Mouse (Mus musculus): ENCODE measurements around the gene Wdr31. TPM values are rescaled to one million over a fixed set of nuclear protein-coding genes. Genes with fewer than 3 reads are reported as not detected.
"Not testable (repeated sequence)": the region's sequence is repeated elsewhere in the genome, so short reads cannot be mapped to it uniquely, and the experiment has no call there.

The Wdr31 gene
- polyA plus RNA-seq, 1 experiment = 1.0 TPM

GRCm38 (mm10) chr4:62479937-62480708 is 9.4 kb upstream of the Wdr31 start, which contains the start of gene Bspry:
Gene Bspry (plus strand): TSS chr4:62480053.
- peaks cover 1% of the 10 kb centered on the region; the same call in 1 of the 2 replicates for H3K4me1 ChIP-seq (ENCODE audit: control insufficient read depth, insufficient read depth, low read length)
- H3K4me3 ChIP-seq (replicated peaks; ENCODE audit: control insufficient read depth, low read depth, low read length) = peak within 1 kb of the TSS; percentile 21
- TF ChIP-seq POLR2A (IDR thresholded peaks at IDR 0.05; ENCODE audit: borderline replicate concordance, control insufficient read depth, low read depth, low read length) (no peak), CTCF (IDR thresholded peaks at IDR 0.05; ENCODE audit: control insufficient read depth, insufficient read depth, low read length) (no peak)
- H3K27ac ChIP-seq (ENCODE audit: control insufficient read depth, insufficient read depth, low read depth, low read length, poor library complexity) = peak within 1 kb of the TSS; percentile 36; the same call in 1 of the 2 replicates
- 1% methylated on average over 71 of the region's 71 CpGs for WGBS

DNA sequence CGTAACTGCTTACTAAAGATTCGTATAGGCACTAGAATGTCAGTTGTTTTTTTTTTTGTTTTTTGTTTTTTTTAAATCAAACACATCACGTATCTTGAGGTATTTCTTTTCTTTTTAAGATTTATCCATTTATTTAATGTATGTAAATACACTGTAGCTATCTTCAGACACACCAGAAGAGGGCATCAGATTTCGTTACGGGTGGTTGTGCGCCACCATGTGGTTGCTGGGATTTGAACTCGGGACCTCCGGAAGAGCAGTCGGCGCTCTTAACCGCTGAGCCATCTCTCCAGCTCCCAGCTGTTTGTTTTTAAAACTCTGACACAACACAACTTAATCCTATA is 8.9 kb upstream of the Wdr31 start:
- H3K4me3 ChIP-seq (replicated peaks; ENCODE audit: control insufficient read depth, low read depth, low read length) = peak overlapping the region; percentile 21
- not testable (repeated sequence) for H3K4me1 ChIP-seq (ENCODE audit: control insufficient read depth, insufficient read depth, low read length); H3K27ac ChIP-seq (ENCODE audit: control insufficient read depth, insufficient read depth, low read depth, low read length, poor library complexity)
- TF ChIP-seq CTCF (IDR thresholded peaks at IDR 0.05; ENCODE audit: control insufficient read depth, insufficient read depth, low read length) = 0 out of 2 replicates have a peak, but pooled peaks have one; percentile 6
- WGBS = 10% methylated on average over 11 of the region's 11 CpGs

DNA sequence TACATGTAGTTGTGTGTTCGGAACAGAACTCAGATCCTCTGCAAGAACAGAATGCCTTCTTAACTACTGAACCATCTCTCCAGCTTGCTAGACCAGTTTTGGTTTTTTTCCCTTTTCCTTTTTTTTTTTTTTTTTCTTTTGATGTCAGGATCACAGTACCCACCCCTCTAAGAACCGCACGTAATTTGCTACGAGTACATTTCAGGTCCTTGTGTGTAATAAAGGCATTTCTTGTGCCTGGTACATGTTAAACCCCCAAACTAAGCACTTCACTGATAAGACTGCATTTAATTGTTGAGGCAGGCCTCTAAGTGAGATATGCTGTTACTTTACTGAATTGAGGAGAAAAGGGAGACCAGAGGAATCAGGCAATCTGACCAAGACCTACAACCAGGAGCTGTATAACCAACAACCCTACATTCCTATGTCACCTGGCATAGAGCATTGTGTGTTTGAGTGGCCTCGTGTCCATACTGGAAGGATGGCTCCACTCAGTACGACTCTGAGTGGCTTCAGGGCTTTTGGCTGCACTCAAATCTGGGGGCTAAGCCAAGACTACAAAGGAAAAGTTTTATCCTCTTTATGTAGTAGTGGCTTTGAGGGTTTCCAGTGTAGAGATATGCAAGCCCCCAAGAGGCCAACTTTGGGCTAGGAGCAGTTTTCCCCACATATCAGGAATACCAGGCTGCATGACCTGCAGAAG is 7.0 kb upstream of the Wdr31 start:
- H3K27ac ChIP-seq (ENCODE audit: control insufficient read depth, insufficient read depth, low read depth, low read length, poor library complexity) = no peak overlapping the region
- H3K4me3 ChIP-seq (replicated peaks; ENCODE audit: control insufficient read depth, low read depth, low read length) = no peak overlapping the region
- no peak for TF ChIP-seq POLR2A (IDR thresholded peaks at IDR 0.05; ENCODE audit: borderline replicate concordance, control insufficient read depth, low read depth, low read length)
- TF ChIP-seq CTCF (IDR thresholded peaks at IDR 0.05; ENCODE audit: control insufficient read depth, insufficient read depth, low read length) = no peak
- no peaks in the 10 kb centered on the region; the same call in 1 of the 2 replicates for H3K4me1 ChIP-seq (ENCODE audit: control insufficient read depth, insufficient read depth, low read length)
- WGBS = 84% methylated on average over 6 of the region's 6 CpGs

- no peak for TF ChIP-seq CTCF (IDR thresholded peaks at IDR 0.05; ENCODE audit: control insufficient read depth, insufficient read depth, low read length)
- no peak for TF ChIP-seq POLR2A (IDR thresholded peaks at IDR 0.05; ENCODE audit: borderline replicate concordance, control insufficient read depth, low read depth, low read length)
- H3K27ac ChIP-seq (ENCODE audit: control insufficient read depth, insufficient read depth, low read depth, low read length, poor library complexity) = no peak overlapping the region
- no peaks in the 10 kb centered on the region; the same call in 1 of the 2 replicates for H3K4me1 ChIP-seq (ENCODE audit: control insufficient read depth, insufficient read depth, low read length)
- no peak overlapping the region for H3K4me3 ChIP-seq (replicated peaks; ENCODE audit: control insufficient read depth, low read depth, low read length)
- 60% methylated on average over 6 of the region's 6 CpGs for WGBS
Measured at GRCm38 (mm10) chr4:62475793-62476192, 5.1 kb upstream of the Wdr31 start.

DNA sequence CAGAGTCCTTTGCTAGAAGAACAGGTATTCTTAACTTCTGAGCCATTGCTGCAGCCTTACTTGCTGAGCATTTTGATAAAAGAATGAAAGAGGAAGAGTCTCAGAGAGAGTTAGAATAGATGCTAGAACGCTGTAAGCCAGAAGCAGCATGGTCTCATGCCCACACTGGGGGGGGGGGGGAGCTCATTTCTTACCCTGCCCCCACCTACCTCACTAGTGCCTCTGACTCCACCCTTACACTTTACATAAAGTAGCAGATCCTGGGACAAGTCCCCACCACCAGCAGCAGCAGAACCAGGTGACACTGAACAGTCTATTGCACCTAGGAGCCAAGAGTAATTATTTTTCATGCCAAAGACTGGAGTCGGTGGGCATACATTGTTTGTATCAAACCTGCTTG is 4.4 kb upstream of the Wdr31 start:
- H3K4me1 ChIP-seq (ENCODE audit: control insufficient read depth, insufficient read depth, low read length) = peaks cover 1% of the 10 kb centered on the region; the same call in 1 of the 2 replicates
- H3K4me3 ChIP-seq (replicated peaks; ENCODE audit: control insufficient read depth, low read depth, low read length) = no peak overlapping the region
- H3K27ac ChIP-seq (ENCODE audit: control insufficient read depth, insufficient read depth, low read depth, low read length, poor library complexity) = no peak overlapping the region
- TF ChIP-seq CTCF (IDR thresholded peaks at IDR 0.05; ENCODE audit: control insufficient read depth, insufficient read depth, low read length) (no peak), POLR2A (IDR thresholded peaks at IDR 0.05; ENCODE audit: borderline replicate concordance, control insufficient read depth, low read depth, low read length) (no peak)
- WGBS = 73% methylated on average over 2 of the region's 2 CpGs

GRCm38 (mm10) chr4:62472071-62472470 is 1.4 kb upstream of the Wdr31 start:
- H3K4me3 ChIP-seq (replicated peaks; ENCODE audit: control insufficient read depth, low read depth, low read length) = no peak overlapping the region
- H3K27ac ChIP-seq (ENCODE audit: control insufficient read depth, insufficient read depth, low read depth, low read length, poor library complexity) = no peak overlapping the region
- 87% methylated on average over 2 of the region's 2 CpGs for WGBS
- TF ChIP-seq CTCF (IDR thresholded peaks at IDR 0.05; ENCODE audit: control insufficient read depth, insufficient read depth, low read length) = no peak
- no peak for TF ChIP-seq POLR2A (IDR thresholded peaks at IDR 0.05; ENCODE audit: borderline replicate concordance, control insufficient read depth, low read depth, low read length)
- peaks cover 1% of the 10 kb centered on the region; the same call in 1 of the 2 replicates for H3K4me1 ChIP-seq (ENCODE audit: control insufficient read depth, insufficient read depth, low read length)

DNA sequence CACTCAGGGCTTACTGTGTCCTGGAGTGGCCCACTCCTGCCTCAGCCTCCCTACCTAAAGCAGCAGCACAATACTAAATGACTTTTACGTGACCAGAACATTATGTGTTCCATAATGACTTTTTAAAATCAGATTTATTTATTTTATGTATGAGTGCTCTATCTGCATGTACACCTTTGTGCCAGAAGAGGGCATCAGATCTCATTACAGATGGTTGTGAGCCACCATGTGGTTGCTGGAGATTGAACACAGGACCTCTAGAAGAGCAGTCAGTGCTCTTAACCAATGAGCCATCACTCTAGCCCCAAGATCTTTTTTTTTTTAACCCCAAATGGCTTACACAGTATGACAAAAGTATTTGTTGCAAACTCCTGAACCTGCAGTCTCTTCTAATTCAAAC is 2.5 kb downstream of the Wdr31 start:
- 73% methylated on average over 1 of the region's 1 CpGs for WGBS
- no peak overlapping the region for H3K4me3 ChIP-seq (replicated peaks; ENCODE audit: control insufficient read depth, low read depth, low read length)

GRCm38 (mm10) chr4:62463124-62463523 is 7.6 kb downstream of the Wdr31 start:
- WGBS = 88% methylated on average over 2 of the region's 2 CpGs
- Histone ChIP-seq H3K4me1 (ENCODE audit: control insufficient read depth, insufficient read depth, low read length) (no peaks in the 10 kb centered on the region), H3K4me3 (replicated peaks; ENCODE audit: control insufficient read depth, low read depth, low read length) (no peak overlapping the region), H3K27ac (ENCODE audit: control insufficient read depth, insufficient read depth, low read depth, low read length, poor library complexity) (no peak overlapping the region)
- no peak for TF ChIP-seq POLR2A (IDR thresholded peaks at IDR 0.05; ENCODE audit: borderline replicate concordance, control insufficient read depth, low read depth, low read length)
- TF ChIP-seq CTCF (IDR thresholded peaks at IDR 0.05; ENCODE audit: control insufficient read depth, insufficient read depth, low read length) = no peak

More for the DNA sequence above, 2.5 kb downstream of the Wdr31 start:
- H3K4me1 ChIP-seq (ENCODE audit: control insufficient read depth, insufficient read depth, low read length) = peaks cover 1% of the 10 kb centered on the region; the same call in 1 of the 2 replicates
- no peak for TF ChIP-seq POLR2A (IDR thresholded peaks at IDR 0.05; ENCODE audit: borderline replicate concordance, control insufficient read depth, low read depth, low read length)
- TF ChIP-seq CTCF (IDR thresholded peaks at IDR 0.05; ENCODE audit: control insufficient read depth, insufficient read depth, low read length) = no peak
- no peak overlapping the region for H3K27ac ChIP-seq (ENCODE audit: control insufficient read depth, insufficient read depth, low read depth, low read length, poor library complexity)
